Mouse (Mus musculus) heart, embryonic 15.5 days (tissue): Measurements from ENCODE around the gene Defb21. TPM values are rescaled to one million over a fixed set of nuclear protein-coding genes. Genes with fewer than 3 reads are reported as not detected.
A peak's percentile ranks its signal among the peaks of the same experiment; 100 is the strongest.

Source experiments
- ATAC-seq: fragments of 200-750 bp; cut with Nextera tagmentation; replicated peaks from 2 replicates; pipeline ENCODE4 v1.8.0; 2017; ENCODE audit warnings: low read depth, moderate TSS enrichment; ENCODE audit not compliant: insufficient number of reproducible peaks, insufficient read depth, low FRiP score
- H3K27ac ChIP-seq: fragments of 300-500 bp; sonication (generic); 2 replicates; pipeline ENCODE4 v1.5.1; 2015; ENCODE audit warnings: mild to moderate bottlenecking, inconsistent platforms
- H3K27me3 ChIP-seq: fragments of 300-500 bp; sonication (generic); 2 replicates; pipeline ENCODE4 v1.6.1; 2015; ENCODE audit warnings: inconsistent platforms
- H3K36me3 ChIP-seq: fragments of 300-500 bp; sonication (generic); 2 replicates; pipeline ENCODE4 v1.6.1; 2015; ENCODE audit warnings: mild to moderate bottlenecking, inconsistent platforms
- H3K4me1 ChIP-seq: fragments of 300-500 bp; sonication (generic); replicated peaks from 2 replicates; pipeline ENCODE4 v1.6.1; 2015; ENCODE audit warnings: inconsistent platforms
- H3K4me2 ChIP-seq: fragments of 300-500 bp; sonication (generic); 2 replicates; pipeline ENCODE4 v1.6.1; 2015; ENCODE audit warnings: inconsistent platforms, mild to moderate bottlenecking, moderate library complexity
- H3K4me3 ChIP-seq: fragments of 300-500 bp; sonication (generic); 2 replicates; pipeline ENCODE4 v1.5.1; 2015; ENCODE audit warnings: mild to moderate bottlenecking, inconsistent platforms
- H3K9ac ChIP-seq: fragments of 300-500 bp; sonication (generic); 2 replicates; pipeline ENCODE4 v1.6.1; 2015; ENCODE audit warnings: mild to moderate bottlenecking, inconsistent platforms
- H3K9me3 ChIP-seq: fragments of 300-500 bp; sonication (generic); replicated peaks from 2 replicates; pipeline ENCODE4 v1.6.1; 2016; ENCODE audit warnings: inconsistent platforms
- WGBS: fragments of 180-500 bp; shearing (Covaris S2); methylation state at CpG from one replicate; pipeline ENCODE4 v1.1.7; 2015; ENCODE audit warnings: mixed read lengths; 5-methylcytosine and 5-hydroxymethylcytosine counted together
- polyA plus RNA-seq: library from polyadenylated mRNA; unstranded; fragments of >200 nt; fragmentation: Nextera tagmentation; extraction: Ambion mirVana; gene quantifications from 2 replicates; pipeline ENCODE4 v1.2.1, GENCODE M21; 2015

Defb21 gene
- polyA plus RNA-seq = not detected in 2 replicates

DNA sequence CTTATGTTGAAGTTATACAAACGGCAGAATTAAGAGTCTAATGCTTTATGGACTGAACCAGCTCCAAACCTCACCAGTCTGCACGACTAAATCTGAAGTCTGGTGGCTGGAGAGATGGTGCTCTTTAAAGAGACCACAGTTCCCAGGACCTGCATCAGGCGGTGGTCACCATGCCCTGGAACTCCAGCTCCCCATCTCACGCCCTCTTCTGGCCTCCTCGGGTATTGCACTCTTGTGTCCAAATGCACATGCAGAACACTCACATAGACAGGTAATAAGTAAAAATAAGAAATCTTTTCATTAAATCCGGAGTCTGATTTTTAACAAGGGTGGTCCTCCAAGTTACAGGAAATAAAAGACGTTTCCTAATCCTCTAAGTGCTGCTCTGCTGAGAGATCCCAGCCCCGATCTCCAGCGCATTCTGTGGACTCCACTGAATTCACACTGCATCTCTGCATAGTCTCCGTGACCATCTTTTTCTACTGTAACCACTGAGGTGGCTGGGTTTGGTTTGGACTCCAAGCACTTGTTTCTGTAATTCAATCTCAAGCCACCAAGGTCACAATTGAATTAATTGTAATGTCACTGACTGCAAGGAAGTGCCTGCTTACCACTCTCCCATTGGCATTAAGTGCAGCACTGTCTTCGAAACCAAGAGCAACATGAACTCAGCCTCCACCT lies at the start of gene Defb21:
TSS of gene Defb21 (plus strand) at position 631 of the 681 bp plus-strand sequence.
- ATAC-seq = no peak
- Histone ChIP-seq H3K4me1 (no peaks in the 10 kb centered on the region), H3K4me3 (no peak within 1 kb of the TSS), H3K27ac (no peak within 1 kb of the TSS), H3K36me3 (no peaks in the 10 kb centered on the region), H3K9me3 (no peaks in the 10 kb centered on the region), H3K27me3 (0 out of 2 replicates have a peak, but pooled peaks cover 4% of the 10 kb centered on the region), H3K9ac (no peak within 1 kb of the TSS), H3K4me2 (no peak within 1 kb of the TSS)
- WGBS = 56% methylated on average over 11 of the region's 11 CpGs

DNA sequence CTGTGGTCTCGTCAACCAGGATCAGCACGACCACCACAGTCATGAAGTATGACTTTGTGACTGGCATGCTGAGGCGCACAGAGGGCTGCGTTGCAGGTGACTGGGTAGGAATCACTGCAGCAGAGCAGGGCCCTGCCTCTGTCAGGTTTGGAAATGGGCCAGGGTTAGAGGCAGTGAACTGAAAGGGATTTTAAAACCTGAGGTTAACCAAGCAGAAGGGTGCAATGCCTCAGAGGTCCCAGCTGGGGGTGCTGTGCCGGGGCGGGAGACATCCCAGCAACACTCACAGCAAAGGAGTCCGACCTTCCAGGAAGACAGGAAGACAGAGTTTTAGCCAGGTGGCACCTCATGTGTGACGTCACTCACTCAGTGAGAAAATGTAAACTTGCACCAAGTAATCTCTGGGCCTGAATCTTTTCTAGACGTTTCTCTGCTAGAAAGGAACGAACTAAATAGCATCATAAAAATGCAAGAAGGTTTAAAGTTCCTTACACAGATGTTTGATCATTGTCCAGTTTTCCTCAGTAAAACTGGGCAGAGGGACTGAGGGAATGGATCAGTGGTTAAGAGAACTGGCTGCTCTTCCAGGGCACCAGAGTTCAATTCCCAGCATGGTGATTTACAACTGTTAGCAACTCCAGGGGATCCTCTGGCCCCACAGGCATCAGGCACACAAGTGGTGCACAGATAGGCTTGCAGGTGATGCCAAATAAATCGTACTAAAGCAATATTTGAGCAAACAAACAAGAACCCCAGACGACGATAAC lies 32.4 kb upstream of the Defb21 start, which contains the start of gene Defb29:
TSS of gene Defb29 (minus strand) at position 155 of the 767 bp plus-strand sequence.
- H3K4me1 ChIP-seq = 0 out of 2 replicates have a peak, but pooled peaks cover 3% of the 10 kb centered on the region
- H3K27ac ChIP-seq = no peak within 1 kb of the TSS
- no peaks in the 10 kb centered on the region for H3K9me3 ChIP-seq
- no peaks in the 10 kb centered on the region for H3K36me3 ChIP-seq
- ATAC-seq = no peak
- no peak within 1 kb of the TSS for H3K9ac ChIP-seq
- no peak within 1 kb of the TSS for H3K4me2 ChIP-seq
- 53% methylated on average over 13 of the region's 13 CpGs for WGBS
- no peak within 1 kb of the TSS for H3K4me3 ChIP-seq
- H3K27me3 ChIP-seq = no peaks in the 10 kb centered on the region

DNA sequence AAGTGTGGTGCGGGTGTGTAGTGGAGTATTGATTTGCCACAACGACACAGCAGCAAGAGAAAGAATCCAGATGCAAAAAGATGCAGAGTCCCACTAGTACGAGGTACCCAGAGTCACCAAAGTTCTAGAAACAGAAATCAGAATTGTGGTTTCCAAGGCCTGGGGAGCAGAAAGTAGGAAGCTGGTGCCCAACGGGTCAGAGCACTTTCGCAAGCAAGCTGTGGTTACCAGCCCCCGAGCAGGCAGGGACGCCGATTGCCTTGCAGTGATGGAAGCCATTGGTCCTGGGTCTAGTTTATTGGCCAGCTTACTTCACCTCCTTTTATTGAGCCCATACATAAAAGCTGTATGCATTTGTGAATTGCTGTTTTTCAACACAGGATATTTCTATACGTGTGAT lies 30.6 kb upstream of the Defb21 start:
- 78% methylated on average over 9 of the region's 9 CpGs for WGBS
- Histone ChIP-seq H3K9ac (no peak overlapping the region), H3K27ac (no peak overlapping the region), H3K4me2 (no peak overlapping the region), H3K9me3 (no peaks in the 10 kb centered on the region), H3K4me3 (no peak overlapping the region), H3K36me3 (no peaks in the 10 kb centered on the region), H3K27me3 (no peaks in the 10 kb centered on the region), H3K4me1 (0 out of 2 replicates have a peak, but pooled peaks cover 3% of the 10 kb centered on the region)
- no peak for ATAC-seq

DNA sequence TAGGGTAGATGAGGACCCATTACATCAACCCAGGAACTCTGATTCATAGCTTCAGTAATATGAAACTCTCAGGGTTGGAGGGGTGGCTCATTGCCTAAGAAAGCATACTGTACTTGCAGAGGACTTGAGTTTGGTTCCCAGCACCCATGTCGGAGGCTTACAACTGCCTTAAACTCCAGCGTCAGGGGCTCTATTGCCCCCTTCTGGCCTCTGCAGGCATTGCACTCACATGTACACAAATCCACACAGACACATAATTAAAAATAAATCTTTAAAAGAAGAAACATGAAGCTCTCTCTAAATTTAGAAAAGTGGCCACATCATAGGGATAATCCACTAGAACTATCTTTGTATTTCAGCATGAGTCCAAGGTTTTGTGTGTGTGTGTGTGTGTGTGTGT lies 29.6 kb upstream of the Defb21 start:
- Histone ChIP-seq H3K9me3 (no peaks in the 10 kb centered on the region), H3K4me3 (no peak overlapping the region), H3K27me3 (no peaks in the 10 kb centered on the region), H3K4me2 (no peak overlapping the region), H3K9ac (no peak overlapping the region), H3K36me3 (no peaks in the 10 kb centered on the region), H3K27ac (no peak overlapping the region), H3K4me1 (0 out of 2 replicates have a peak, but pooled peaks cover 3% of the 10 kb centered on the region)
- ATAC-seq = no peak
- WGBS = 79% methylated on average over 2 of the region's 2 CpGs

DNA sequence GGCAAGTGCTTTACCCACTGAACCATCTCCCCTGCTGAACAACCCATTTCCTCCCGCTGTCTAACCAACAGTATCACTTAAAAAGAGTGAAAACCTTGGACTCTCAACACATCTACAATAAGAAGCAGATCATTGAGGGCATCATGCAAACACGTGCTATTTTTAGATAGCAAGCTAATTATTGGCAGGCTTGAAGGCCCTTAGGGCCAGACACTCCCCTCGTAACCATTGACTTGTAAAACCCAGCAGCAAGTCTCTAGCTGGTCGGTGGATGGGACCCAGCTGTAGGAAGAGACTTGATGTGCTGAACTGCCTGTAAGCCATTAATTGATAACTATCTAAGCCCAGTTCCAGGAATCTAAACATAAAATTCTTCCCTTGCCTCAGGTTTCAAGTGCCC lies 29.1 kb upstream of the Defb21 start:
- H3K9me3 ChIP-seq = no peaks in the 10 kb centered on the region
- no peak overlapping the region for H3K4me3 ChIP-seq
- no peak overlapping the region for H3K4me2 ChIP-seq
- H3K27ac ChIP-seq = no peak overlapping the region
- no peak for ATAC-seq
- WGBS = 48% methylated on average over 4 of the region's 4 CpGs
- no peaks in the 10 kb centered on the region for H3K27me3 ChIP-seq
- no peak overlapping the region for H3K9ac ChIP-seq
- H3K4me1 ChIP-seq = 0 out of 2 replicates have a peak, but pooled peaks cover 3% of the 10 kb centered on the region
- no peaks in the 10 kb centered on the region for H3K36me3 ChIP-seq

DNA sequence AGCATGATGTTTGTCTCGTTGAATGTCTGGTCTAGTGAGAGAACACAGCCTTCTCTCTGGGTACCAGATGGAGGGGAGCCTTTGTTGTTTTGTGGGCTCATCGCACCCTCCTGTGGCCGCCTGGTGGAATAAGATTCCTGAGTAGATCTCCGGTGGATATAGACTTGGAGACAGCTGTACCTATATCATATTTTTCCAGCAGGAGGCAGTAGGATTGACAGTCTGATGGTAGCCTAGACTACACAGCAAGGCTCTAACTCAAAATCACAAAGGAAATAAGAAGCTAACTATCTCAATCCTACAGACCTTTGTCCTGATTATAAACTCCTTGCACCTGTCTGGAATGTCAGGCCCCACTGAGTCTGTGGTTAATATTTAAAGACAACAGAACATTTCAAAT lies 27.9 kb upstream of the Defb21 start:
- 20% methylated on average over 4 of the region's 4 CpGs for WGBS
- H3K9me3 ChIP-seq = no peaks in the 10 kb centered on the region
- ATAC-seq = no peak
- H3K27me3 ChIP-seq = no peaks in the 10 kb centered on the region
- no peaks in the 10 kb centered on the region for H3K36me3 ChIP-seq
- no peak overlapping the region for H3K4me2 ChIP-seq
- H3K27ac ChIP-seq = no peak overlapping the region
- H3K4me3 ChIP-seq = no peak overlapping the region
- no peak overlapping the region for H3K9ac ChIP-seq
- H3K4me1 ChIP-seq = 0 out of 2 replicates have a peak, but pooled peaks cover 3% of the 10 kb centered on the region

DNA sequence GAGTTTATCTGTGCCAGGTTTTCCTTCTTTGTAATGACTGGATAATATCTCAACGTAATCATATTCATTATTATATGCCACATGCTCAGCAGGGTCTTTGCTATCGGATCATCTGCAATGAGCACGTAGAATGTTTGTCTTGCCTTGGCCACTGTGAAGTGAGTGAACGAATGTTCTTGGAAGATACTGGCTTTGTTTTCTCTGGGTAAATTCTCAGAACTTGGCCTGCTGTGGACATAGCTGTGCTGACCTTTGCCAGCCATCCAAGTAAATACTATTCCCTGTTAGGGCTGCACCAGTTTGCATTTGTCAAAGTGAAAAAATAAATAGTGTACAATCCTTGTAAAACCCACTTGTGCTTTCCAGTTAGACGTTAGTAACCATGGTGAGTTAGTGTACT lies 24.4 kb upstream of the Defb21 start:
- Histone ChIP-seq H3K4me2 (no peak overlapping the region), H3K9me3 (no peaks in the 10 kb centered on the region), H3K36me3 (no peaks in the 10 kb centered on the region), H3K4me1 (0 out of 2 replicates have a peak, but pooled peaks cover 3% of the 10 kb centered on the region), H3K27me3 (no peaks in the 10 kb centered on the region), H3K27ac (no peak overlapping the region), H3K4me3 (no peak overlapping the region), H3K9ac (no peak overlapping the region)
- ATAC-seq = no peak
- 73% methylated on average over 5 of the region's 5 CpGs for WGBS

DNA sequence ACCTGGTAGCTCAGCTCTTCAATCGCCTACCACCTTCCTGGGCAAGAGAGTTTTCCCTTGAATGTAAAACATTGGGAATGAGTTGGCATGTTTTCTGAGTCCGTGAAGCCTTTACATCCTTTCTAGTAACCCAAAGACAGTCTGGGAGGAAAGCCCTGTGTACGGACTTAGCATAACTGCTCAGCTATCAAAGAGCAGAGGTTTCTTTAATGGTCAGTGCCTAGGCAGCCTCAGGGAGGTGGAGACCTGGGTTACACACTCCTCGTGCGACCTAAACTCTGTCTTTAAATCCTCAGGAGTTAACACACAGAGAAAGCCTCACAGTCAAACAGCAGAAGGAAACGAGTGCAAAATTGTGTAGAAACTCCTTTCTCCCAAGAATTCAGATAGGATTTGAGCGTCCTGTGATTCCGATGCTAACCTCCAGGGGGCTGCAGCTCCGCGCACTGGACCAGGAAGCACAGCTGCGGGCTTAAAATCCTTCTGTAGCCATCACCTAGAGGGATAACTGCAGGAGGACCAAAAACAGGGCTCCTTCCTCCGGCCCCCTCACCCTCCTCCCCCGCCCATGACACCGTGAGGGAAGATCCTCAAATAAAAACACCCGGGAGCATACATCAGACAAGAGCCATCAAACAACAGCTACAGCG lies 18.6 kb upstream of the Defb21 start:
- H3K27me3 ChIP-seq = no peaks in the 10 kb centered on the region
- H3K9ac ChIP-seq = no peak overlapping the region
- no peak overlapping the region for H3K4me3 ChIP-seq
- H3K36me3 ChIP-seq = no peaks in the 10 kb centered on the region
- 11% methylated on average over 16 of the region's 16 CpGs for WGBS
- 0 out of 2 replicates have a peak, but pooled peaks cover 3% of the 10 kb centered on the region for H3K4me1 ChIP-seq
- no peaks in the 10 kb centered on the region for H3K9me3 ChIP-seq
- peak overlapping the region; percentile 41 for H3K4me2 ChIP-seq
- H3K27ac ChIP-seq = no peak overlapping the region
- ATAC-seq = no peak

DNA sequence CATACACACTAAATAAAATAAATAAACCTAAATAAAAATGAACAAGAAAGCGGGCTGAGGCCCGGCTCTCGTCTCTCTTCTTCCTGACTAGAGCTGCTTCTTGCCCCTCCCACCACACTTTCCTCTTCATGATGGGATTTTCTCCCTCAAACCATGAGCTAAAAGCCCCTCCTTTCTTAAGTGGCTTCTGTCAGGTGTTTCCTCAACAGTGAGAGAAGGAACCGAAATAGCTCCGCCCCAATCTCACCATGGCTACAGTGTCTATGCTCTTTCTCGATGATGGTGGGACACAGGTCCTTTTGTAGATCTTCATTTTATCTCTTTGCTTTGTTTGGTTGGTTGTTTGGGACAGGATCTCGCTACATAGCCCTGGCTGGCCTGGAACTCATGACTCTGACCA lies 15.9 kb upstream of the Defb21 start:
- Histone ChIP-seq H3K9me3 (no peaks in the 10 kb centered on the region), H3K9ac (no peak overlapping the region), H3K4me1 (0 out of 2 replicates have a peak, but pooled peaks cover 3% of the 10 kb centered on the region)

DNA sequence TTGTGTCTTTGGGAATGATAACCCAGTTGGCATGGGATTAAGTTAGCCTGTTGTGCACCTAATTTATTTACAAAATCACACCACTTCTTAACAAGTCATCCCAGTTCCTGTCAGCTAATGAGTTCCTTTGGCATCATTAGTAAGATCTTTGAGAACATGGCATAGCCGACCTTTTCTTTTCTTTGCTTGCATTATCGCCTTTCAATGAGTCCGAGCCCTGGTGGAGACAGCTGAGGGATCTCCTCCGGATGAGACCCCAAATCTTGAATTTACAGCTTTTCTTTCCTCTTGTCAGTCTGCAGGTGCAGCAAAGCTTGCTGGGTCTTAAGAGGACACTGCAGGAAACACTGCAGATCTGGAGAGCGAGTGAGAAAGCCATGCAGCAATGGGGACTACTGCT lies 3.5 kb upstream of the Defb21 start, which contains the start of gene Gm17416:
TSS of gene Gm17416 (plus strand) at position 301 of the 400 bp plus-strand sequence.
- no peaks in the 10 kb centered on the region for H3K4me1 ChIP-seq
- 0 out of 2 replicates have a peak, but pooled peaks cover 4% of the 10 kb centered on the region for H3K27me3 ChIP-seq
- ATAC-seq = no peak
- WGBS = 89% methylated on average over 5 of the region's 5 CpGs
- H3K4me2 ChIP-seq = no peak within 1 kb of the TSS
- H3K36me3 ChIP-seq = no peaks in the 10 kb centered on the region
- H3K4me3 ChIP-seq = no peak within 1 kb of the TSS
- H3K9ac ChIP-seq = no peak within 1 kb of the TSS
- H3K27ac ChIP-seq = no peak within 1 kb of the TSS
- no peaks in the 10 kb centered on the region for H3K9me3 ChIP-seq

More for the DNA sequence above, 15.9 kb upstream of the Defb21 start:
- Histone ChIP-seq H3K27me3 (no peaks in the 10 kb centered on the region), H3K4me3 (no peak overlapping the region), H3K27ac (no peak overlapping the region), H3K36me3 (no peaks in the 10 kb centered on the region), H3K4me2 (no peak overlapping the region)
- ATAC-seq = no peak
- WGBS = 82% methylated on average over 7 of the region's 7 CpGs

DNA sequence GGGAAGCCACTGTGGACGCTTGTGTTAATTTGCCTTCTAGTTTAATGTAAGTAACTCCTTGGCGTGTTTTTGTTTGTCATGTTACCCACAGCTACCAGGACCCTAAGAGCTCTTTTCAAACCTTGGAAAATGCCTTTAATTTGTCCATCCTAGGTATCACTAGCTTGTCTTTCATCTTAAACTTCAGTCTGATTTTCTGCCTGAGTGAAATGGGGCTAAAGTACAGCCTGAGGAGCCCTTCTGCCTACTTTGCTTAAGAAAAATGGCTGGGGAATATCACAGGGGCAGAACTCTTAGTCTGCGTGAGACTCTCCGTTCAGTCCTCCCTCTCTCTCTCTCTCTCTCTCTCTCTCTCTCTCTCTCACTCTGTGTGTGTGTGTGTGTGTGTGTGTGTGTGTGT lies 2.7 kb upstream of the Defb21 start:
- 66% methylated on average over 4 of the region's 4 CpGs for WGBS
- Histone ChIP-seq H3K27ac (no peak overlapping the region), H3K4me3 (no peak overlapping the region), H3K9me3 (no peaks in the 10 kb centered on the region), H3K27me3 (0 out of 2 replicates have a peak, but pooled peaks cover 4% of the 10 kb centered on the region), H3K4me1 (no peaks in the 10 kb centered on the region), H3K4me2 (no peak overlapping the region), H3K36me3 (no peaks in the 10 kb centered on the region), H3K9ac (no peak overlapping the region)
- no peak for ATAC-seq
